8 mouse cellular contexts compared by ENCODE assay signal in genomic region chr13:49372370-49373060, GRCm38 (mm10). TPM values are rescaled to one million over a fixed set of nuclear protein-coding genes. Genes with fewer than 3 reads are reported as not detected.
A peak's percentile ranks its signal among the peaks of the same experiment; 100 is the strongest.
DNase-seq lines count a peak whose midpoint lies in the region; ATAC-seq and TF ChIP-seq lines count a peak whose summit lies in the region.

No protein-coding gene starts in this region.

- TF ChIP-seq POLR2A in liver, adult 2 months (IDR thresholded peaks at IDR 0.05; ENCODE audit: extremely low read depth, insufficient read depth, low read length), result no peak

- peaks cover 10% of the 10 kb centered on the region for H3K4me1 ChIP-seq in liver, adult 2 months (ENCODE audit: control insufficient read depth, insufficient read depth, low read length)

- DNase-seq in cerebellum, adult 9-11 months, result no peak
- no peak for DNase-seq in liver, adult 2 months (ENCODE audit: extremely low read depth, low read depth, low spot score)
- DNase-seq in liver, result no peak
- peak; percentile 68 for DNase-seq in gastrocnemius, postnatal 25 days
- DNase-seq in left cerebral cortex, postnatal 36 days (ENCODE audit: low spot score in 2 of 2), result peak; percentile 68 to 77
- DNase-seq in thymus, postnatal 10 days (ENCODE audit: low spot score in 2 of 2), result no peak
- DNase-seq in layer of hippocampus, adult 9-10 months (ENCODE audit: low spot score), result no peak

- H3K9ac ChIP-seq in liver, adult 2 months (ENCODE audit: low read depth, low read length), result no peak overlapping the region

- no peaks in the 10 kb centered on the region; the same call in 1 of the 2 replicates for H3K36me3 ChIP-seq in liver, adult 2 months (ENCODE audit: control insufficient read depth, insufficient read depth, low read length)

- no peaks in the 10 kb centered on the region for H3K27me3 ChIP-seq in liver, adult 2 months (ENCODE audit: control insufficient read depth, insufficient read depth, low read length)

- WGBS in liver, adult 2 months, result 82% methylated on average over 9 of the region's 9 CpGs

- 0 out of 2 replicates have a peak, but pooled peaks have one; percentile 52 for ATAC-seq in cerebellum, adult (ENCODE audit: insufficient number of reproducible peaks, low FRiP score, low TSS enrichment)

- no peak overlapping the region for H3K4me3 ChIP-seq in liver, adult 2 months (ENCODE audit: insufficient read depth, low read depth, low read length)

- peak overlapping the region; percentile 32 for H3K27ac ChIP-seq in liver, adult 2 months (replicated peaks; ENCODE audit: insufficient read depth, low read depth, low read length)

- no peak for TF ChIP-seq CTCF in liver, adult 2 months (IDR thresholded peaks at IDR 0.05; ENCODE audit: low read depth, low read length)

- H3K79me2 ChIP-seq in liver, adult 2 months (ENCODE audit: control insufficient read depth, insufficient read depth, low read length), result 0 out of 2 replicates have a peak, but pooled peaks cover 2% of the 10 kb centered on the region

- intact Hi-C loops in left cerebral cortex, postnatal 36 days (cut with DNase I), result no loop called here

RNA-seq across cellular contexts. Expression of gene Bicd2, which starts 31.1 kb away (rescaled TPM):
- total RNA-seq in liver, adult 2 months (2014; rRNA removed), result 7.4 and 7.6 TPM in 2 replicates
- 6.2 and 8.7 TPM in 2 replicates for polyA plus RNA-seq in liver, adult 2 months (2012; rRNA removed)
- total RNA-seq in gastrocnemius, postnatal 25 days (2021), result 10 to 100 TPM; 19.9 to 23.1 TPM
- total RNA-seq in left cerebral cortex, postnatal 36 days (2021), result 10 to 100 TPM; 45.2 to 55.9 TPM

RNA-seq across cellular contexts. Expression of gene Ippk, which starts 48.5 kb away (rescaled TPM):
- 5.0 and 5.6 TPM in 2 replicates for total RNA-seq in liver, adult 2 months (2014; rRNA removed)
- 3.2 and 3.9 TPM in 2 replicates for polyA plus RNA-seq in liver, adult 2 months (2012; rRNA removed)
- total RNA-seq in gastrocnemius, postnatal 25 days (2021), result 1 to 10 TPM; 5.1 to 6.0 TPM
- 10 to 100 TPM; 13.8 to 17.2 TPM for total RNA-seq in left cerebral cortex, postnatal 36 days (2021)

RNA-seq across cellular contexts. Expression of gene Fgd3, which starts 52.4 kb away (rescaled TPM):
- 0.60 and 0.65 TPM in 2 replicates for total RNA-seq in liver, adult 2 months (2014; rRNA removed)
- polyA plus RNA-seq in liver, adult 2 months (2012; rRNA removed), result 0.40 and 0.51 TPM in 2 replicates
- under 1 TPM; 0.54 to 0.97 TPM for total RNA-seq in gastrocnemius, postnatal 25 days (2021)
- 1 to 10 TPM; 6.6 to 7.8 TPM for total RNA-seq in left cerebral cortex, postnatal 36 days (2021)

Comparison
In these comparisons a context has a peak if more than half of its experiments do, and no peak if none do; other contexts are left out.
1. DNase-seq: peak in gastrocnemius, postnatal 25 days (single experiment) and left cerebral cortex, postnatal 36 days (2 of 2); none in cerebellum, adult 9-11 months (single experiment), liver, adult 2 months (single experiment), liver (single experiment), thymus, postnatal 10 days (0 of 2) and layer of hippocampus, adult 9-10 months (single experiment).